Mouse (Mus musculus) kidney, adult 2 months (tissue): ENCODE results near the gene Kctd21. TPM values are rescaled to one million over a fixed set of nuclear protein-coding genes. Genes with fewer than 3 reads are reported as not detected.

ENCODE experiments used
- DNase-seq: peaks from one replicate; pipeline ENCODE4 v3.0.0; 2021
- H3K27ac ChIP-seq: fragments of 200-500 bp; 2 replicates; pipeline ENCODE4 v1.5.1; 2012; ENCODE audit warnings: low read depth, low read length, control low read depth, inconsistent platforms; ENCODE audit not compliant: insufficient read depth
- H3K27me3 ChIP-seq: fragments of 200-500 bp; replicated peaks from 2 replicates; pipeline ENCODE4 v1.6.1; 2012; ENCODE audit warnings: mild to moderate bottlenecking, moderate library complexity, low read length, inconsistent platforms; ENCODE audit not compliant: control insufficient read depth, insufficient read depth
- H3K36me3 ChIP-seq: fragments of 200-500 bp; 2 replicates; pipeline ENCODE4 v1.6.1; 2012; ENCODE audit warnings: mild to moderate bottlenecking, moderate library complexity, low read length, inconsistent platforms; ENCODE audit not compliant: control insufficient read depth, insufficient read depth
- H3K4me1 ChIP-seq: fragments of 200-500 bp; 2 replicates; pipeline ENCODE4 v1.6.1; 2011; ENCODE audit warnings: low read length; ENCODE audit not compliant: control insufficient read depth, insufficient read depth
- H3K4me3 ChIP-seq: fragments of 200-500 bp; 2 replicates; pipeline ENCODE4 v1.5.1; 2011; ENCODE audit warnings: mild to moderate bottlenecking, low read depth, low read length, control low read depth; ENCODE audit not compliant: insufficient read depth
- CTCF ChIP-seq: fragments of 200-500 bp; conservative IDR thresholded peaks from 2 replicates; pipeline ENCODE4 v1.5.1; 2011; ENCODE audit warnings: low read depth, mild to moderate bottlenecking, control low read depth, low read length, moderate library complexity, mixed read lengths; ENCODE audit not compliant: insufficient read depth, insufficient read length
- POLR2A ChIP-seq: fragments of 200-500 bp; IDR thresholded peaks from one replicate; pipeline ENCODE4 v1.6.1; 2011; ENCODE audit warnings: low read depth, low read length, control low read depth
- whole genome bisulfite sequencing: fragments of 180-500 bp; shearing (Covaris S2); methylation state at CpG from one replicate; pipeline ENCODE4 v1.1.7; 2018; 5-methylcytosine and 5-hydroxymethylcytosine counted together
- polyA plus RNA-seq: library from polyadenylated mRNA; depleted of rRNA; stranded (reverse); fragments of >200 nt; gene quantifications from 2 replicates; pipeline ENCODE4 v1.2.3, GENCODE M21; 2012

The Kctd21 gene
- polyA plus RNA-seq, 1 experiment, result 6.3 TPM

DNA sequence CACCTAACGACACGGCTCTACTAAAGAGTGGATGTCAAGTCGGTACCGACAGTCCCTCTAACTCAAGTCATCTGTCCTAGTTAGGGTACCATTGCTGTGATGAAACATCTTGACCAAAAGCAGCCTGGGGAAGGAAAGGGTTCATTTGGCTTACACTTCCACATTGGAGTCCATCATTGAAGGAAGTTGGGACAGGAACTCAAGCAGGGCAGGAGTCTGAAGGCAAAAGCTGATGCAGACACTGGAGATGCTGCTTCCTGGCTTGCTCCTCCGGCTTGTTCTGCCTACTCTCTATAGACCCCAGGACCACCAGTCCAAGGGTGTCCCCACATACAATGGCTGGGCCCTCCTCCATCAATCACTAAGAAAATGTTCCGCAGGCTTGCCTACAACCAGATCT lies 16.5 kb upstream of the Kctd21 start:
- no peak for DNase-seq
- H3K36me3 ChIP-seq, result no peaks in the 10 kb centered on the region
- H3K4me1 ChIP-seq, result no peaks in the 10 kb centered on the region
- no peak overlapping the region for H3K27ac ChIP-seq
- TF ChIP-seq CTCF, result no peak
- TF ChIP-seq POLR2A, result no peak
- WGBS, result 78% methylated on average over 6 of the region's 6 CpGs
- H3K27me3 ChIP-seq, result no peaks in the 10 kb centered on the region
- H3K4me3 ChIP-seq, result no peak overlapping the region

- TF ChIP-seq CTCF, result no peak
- TF ChIP-seq POLR2A, result no peak
- H3K4me1 ChIP-seq, result no peaks in the 10 kb centered on the region
- no peak overlapping the region for H3K27ac ChIP-seq
- 84% methylated on average over 3 of the region's 3 CpGs for WGBS
- H3K36me3 ChIP-seq, result no peaks in the 10 kb centered on the region
- H3K4me3 ChIP-seq, result no peak overlapping the region
- no peak for DNase-seq
- H3K27me3 ChIP-seq, result no peaks in the 10 kb centered on the region
Observed at GRCm38 (mm10) chr7:97317706-97318105, 14.4 kb upstream of the Kctd21 start.

GRCm38 (mm10) chr7:97324342-97324741 lies 7.8 kb upstream of the Kctd21 start:
- no peak for DNase-seq
- Histone ChIP-seq H3K36me3 (no peaks in the 10 kb centered on the region), H3K27ac (no peak overlapping the region), H3K4me3 (no peak overlapping the region), H3K4me1 (no peaks in the 10 kb centered on the region), H3K27me3 (no peaks in the 10 kb centered on the region)
- 88% methylated on average over 8 of the region's 8 CpGs for WGBS
- TF ChIP-seq CTCF (no peak), POLR2A (no peak)

DNA sequence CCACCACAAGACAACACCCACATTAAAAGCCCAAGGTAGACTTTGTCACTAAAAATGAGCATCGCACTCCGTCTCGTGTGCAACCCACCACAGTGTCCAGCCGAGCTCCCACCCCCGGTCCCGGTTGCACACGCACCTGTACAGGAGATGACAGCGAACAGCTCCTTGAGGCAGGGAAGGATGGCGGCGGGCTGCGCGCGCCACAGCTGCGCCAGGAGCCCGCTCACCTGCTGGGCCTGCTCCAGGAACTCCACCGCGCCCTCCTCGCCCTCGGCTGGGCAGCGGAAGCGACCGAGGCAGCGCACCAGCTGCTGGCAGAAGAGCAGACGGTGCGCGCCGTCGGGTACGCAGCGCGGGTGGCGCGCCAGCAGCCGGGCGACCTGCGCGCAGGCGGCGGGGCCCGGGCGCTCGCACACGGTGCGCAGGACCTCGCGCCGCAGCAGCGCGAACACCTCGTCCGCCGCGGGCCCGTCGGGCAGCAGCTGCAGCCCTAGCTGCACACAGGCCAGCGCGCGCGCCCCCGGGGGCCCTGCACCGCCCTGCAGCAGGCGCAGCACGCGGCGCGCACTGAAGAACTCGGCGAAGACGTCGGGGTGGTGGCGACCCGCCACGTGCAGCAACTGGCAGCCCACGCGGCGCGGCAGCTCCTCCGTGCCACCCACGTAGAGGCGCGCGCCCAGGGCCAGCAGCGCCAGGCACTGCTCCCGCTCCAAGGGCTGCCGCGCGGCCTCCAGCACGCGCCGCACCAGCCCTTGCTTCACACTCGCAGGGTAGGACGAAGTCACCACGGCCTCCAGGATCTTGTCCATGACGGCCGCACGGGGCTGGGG lies 6.8 kb upstream of the Kctd21 start:
- H3K4me3 ChIP-seq, result no peak overlapping the region
- TF ChIP-seq POLR2A (no peak), CTCF (no peak)
- WGBS, result 21% methylated on average over 95 of the region's 96 CpGs
- no peaks in the 10 kb centered on the region for H3K36me3 ChIP-seq
- H3K27me3 ChIP-seq, result no peaks in the 10 kb centered on the region
- DNase-seq, result no peak
- H3K27ac ChIP-seq, result no peak overlapping the region
- H3K4me1 ChIP-seq, result no peaks in the 10 kb centered on the region

- TF ChIP-seq POLR2A, result no peak
- TF ChIP-seq CTCF, result no peak
- H3K27ac ChIP-seq, result no peak overlapping the region
- no peaks in the 10 kb centered on the region for H3K27me3 ChIP-seq
- H3K36me3 ChIP-seq, result no peaks in the 10 kb centered on the region
- DNase-seq, result no peak
- no peaks in the 10 kb centered on the region for H3K4me1 ChIP-seq
- H3K4me3 ChIP-seq, result no peak overlapping the region
- whole genome bisulfite sequencing, result 95% methylated on average over 4 of the region's 4 CpGs
Observed at GRCm38 (mm10) chr7:97327376-97327775, 4.8 kb upstream of the Kctd21 start.

DNA sequence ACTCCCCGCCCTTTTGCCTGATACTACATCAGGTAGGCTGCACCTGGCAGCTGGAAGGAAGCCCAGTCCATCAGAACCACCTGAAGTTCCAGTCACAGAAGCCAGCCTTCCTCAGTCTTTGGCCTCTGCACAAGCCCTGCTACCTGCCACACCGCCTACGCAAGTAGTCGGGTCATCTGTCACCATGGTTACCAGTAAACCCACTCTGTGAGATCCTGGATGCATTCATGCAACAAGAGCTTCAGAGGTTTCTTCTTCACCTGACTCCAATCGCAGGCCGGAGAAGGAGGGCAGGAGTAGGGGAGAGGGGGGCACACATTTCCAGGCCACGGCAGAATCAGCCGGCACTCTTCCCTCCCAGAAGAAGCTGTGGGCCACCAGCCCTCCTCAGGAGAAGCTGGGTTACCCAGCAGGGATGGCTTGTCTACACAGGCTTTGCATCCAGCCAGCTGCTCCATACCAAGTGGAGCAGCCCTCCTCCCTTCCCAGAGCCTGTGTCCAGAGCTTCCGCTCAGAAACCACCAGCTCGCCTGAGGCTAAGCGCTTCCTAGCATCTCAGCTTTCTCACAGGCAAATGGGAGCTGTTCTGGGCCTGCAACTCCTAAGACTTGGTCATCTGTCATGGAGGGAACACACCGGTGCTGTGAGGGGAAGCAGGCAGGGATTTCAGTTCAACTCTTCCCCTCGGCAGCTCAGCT lies 3.1 kb upstream of the Kctd21 start:
- Histone ChIP-seq H3K4me3 (no peak overlapping the region), H3K27me3 (no peaks in the 10 kb centered on the region), H3K36me3 (no peaks in the 10 kb centered on the region), H3K4me1 (peaks cover 7% of the 10 kb centered on the region; the same call in 1 of the 2 replicates), H3K27ac (no peak overlapping the region)
- 64% methylated on average over 13 of the region's 13 CpGs for WGBS
- no peak for TF ChIP-seq POLR2A
- TF ChIP-seq CTCF, result no peak
- no peak for DNase-seq

DNA sequence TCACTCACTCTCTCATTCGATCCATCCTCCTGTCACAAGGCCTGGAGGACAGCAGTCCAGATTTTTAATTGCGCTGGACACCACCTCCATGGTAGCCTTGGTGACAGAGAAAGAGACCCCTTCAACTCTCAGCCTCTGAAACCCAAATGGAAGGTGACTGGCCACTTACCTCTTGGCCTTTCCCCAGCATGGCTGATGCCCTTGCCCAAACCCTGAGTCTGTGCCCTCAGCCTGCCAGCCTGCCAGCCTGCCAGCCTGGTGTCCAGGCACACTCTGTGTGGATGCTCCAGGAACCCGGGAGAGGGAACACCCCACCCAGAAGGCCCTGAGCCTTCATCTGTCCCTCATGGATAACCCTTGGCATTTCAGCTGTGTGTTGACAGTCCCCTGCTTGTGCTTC lies 2.5 kb upstream of the Kctd21 start:
- 85% methylated on average over 3 of the region's 3 CpGs for WGBS
- TF ChIP-seq CTCF, result no peak
- no peak for TF ChIP-seq POLR2A
- Histone ChIP-seq H3K4me3 (no peak overlapping the region), H3K27me3 (no peaks in the 10 kb centered on the region), H3K4me1 (peaks cover 7% of the 10 kb centered on the region; the same call in 1 of the 2 replicates), H3K36me3 (no peaks in the 10 kb centered on the region), H3K27ac (no peak overlapping the region)
- DNase-seq, result no peak
